ENCODE assay signal across 10 mouse cellular contexts in genomic region chr9:41374591-41375481, GRCm38 (mm10).
DNase-seq lines count a peak whose midpoint lies in the region; ATAC-seq and TF ChIP-seq lines count a peak whose summit lies in the region.
"Had no signal": no experiment of that assay in that cellular context is flagged by ENCODE, and none has a peak within 500 bp of the region (broad histone marks: within the 10 kb centered on the region; RNA-seq: fewer than 3 reads in every experiment).

No protein-coding gene starts in this region.

- H3K9ac ChIP-seq in intestine, embryonic 14.5 days (ENCODE audit: low read length), result no peak overlapping the region
- H3K9ac ChIP-seq in intestine, embryonic 15.5 days, result no peak overlapping the region
- 0 out of 2 replicates have a peak overlapping the region, but pooled peaks have one; percentile 21 for H3K9ac ChIP-seq in embryonic facial prominence, embryonic 14.5 days (ENCODE audit: low read depth, low read length)
- H3K9ac ChIP-seq in hindbrain, embryonic 16.5 days (ENCODE audit: low read depth, low read length), result peak overlapping the region; percentile 55
- H3K9ac ChIP-seq in neural tube, embryonic 12.5 days, result peak overlapping the region; percentile 38
- no peak overlapping the region for H3K9ac ChIP-seq in stomach, postnatal 0 days (ENCODE audit: low read length)

- H3K4me2 ChIP-seq in intestine, embryonic 14.5 days (ENCODE audit: low read length), result no peak overlapping the region
- no peak overlapping the region for H3K4me2 ChIP-seq in intestine, embryonic 15.5 days (replicated peaks)
- H3K4me2 ChIP-seq in embryonic facial prominence, embryonic 14.5 days (ENCODE audit: low read depth, low read length), result no peak overlapping the region
- H3K4me2 ChIP-seq in hindbrain, embryonic 16.5 days (ENCODE audit: low read length), result peak overlapping the region; percentile 29
- H3K4me2 ChIP-seq in neural tube, embryonic 12.5 days (replicated peaks), result peak overlapping the region; percentile 43
- H3K4me2 ChIP-seq in stomach, postnatal 0 days (replicated peaks; ENCODE audit: low read depth), result no peak overlapping the region

- TF ChIP-seq CTCF in stomach, postnatal 0 days (IDR thresholded peaks at IDR 0.05; ENCODE audit: low read depth), result no peak

- ATAC-seq in intestine, embryonic 14.5 days (replicated peaks; ENCODE audit: low FRiP score, low TSS enrichment, low read depth), result no peak
- ATAC-seq in intestine, embryonic 15.5 days, result no peak
- no peak for ATAC-seq in embryonic facial prominence, embryonic 14.5 days (ENCODE audit: low read depth)
- ATAC-seq in hindbrain, embryonic 16.5 days, result no peak
- no peak for ATAC-seq in neural tube, embryonic 12.5 days (ENCODE audit: low FRiP score, low read depth)
- no peak for ATAC-seq in stomach, postnatal 0 days (ENCODE audit: low FRiP score, low TSS enrichment)
- no peak for ATAC-seq in inflammation-experienced regulatory T-cells, adult 6 months

- no peaks in the 10 kb centered on the region for H3K27me3 ChIP-seq in intestine, embryonic 14.5 days (replicated peaks; ENCODE audit: control insufficient read depth, insufficient read depth, low read length)
- no peaks in the 10 kb centered on the region for H3K27me3 ChIP-seq in intestine, embryonic 15.5 days (replicated peaks)
- no peaks in the 10 kb centered on the region for H3K27me3 ChIP-seq in embryonic facial prominence, embryonic 14.5 days (replicated peaks; ENCODE audit: control insufficient read depth, insufficient read depth, low read length)
- H3K27me3 ChIP-seq in hindbrain, embryonic 16.5 days (replicated peaks; ENCODE audit: control insufficient read depth, insufficient read depth, low read length), result no peaks in the 10 kb centered on the region
- no peaks in the 10 kb centered on the region for H3K27me3 ChIP-seq in neural tube, embryonic 12.5 days (replicated peaks)
- H3K27me3 ChIP-seq in stomach, postnatal 0 days (ENCODE audit: control insufficient read depth, insufficient read depth, low read length), result no peaks in the 10 kb centered on the region

- H3K9me3 ChIP-seq in intestine, embryonic 14.5 days (ENCODE audit: control insufficient read depth, low read length), result no peaks in the 10 kb centered on the region
- H3K9me3 ChIP-seq in intestine, embryonic 15.5 days, result no peaks in the 10 kb centered on the region
- H3K9me3 ChIP-seq in embryonic facial prominence, embryonic 14.5 days (ENCODE audit: control insufficient read depth, low read length), result no peaks in the 10 kb centered on the region
- H3K9me3 ChIP-seq in hindbrain, embryonic 16.5 days (ENCODE audit: control insufficient read depth, low read length), result no peaks in the 10 kb centered on the region
- no peaks in the 10 kb centered on the region for H3K9me3 ChIP-seq in neural tube, embryonic 12.5 days
- no peaks in the 10 kb centered on the region for H3K9me3 ChIP-seq in stomach, postnatal 0 days (ENCODE audit: control insufficient read depth, low read length)
- H3K9me3 ChIP-seq: megakaryocyte, embryonic 14.5 days had no signal

- 39% methylated on average over 14 of the region's 14 CpGs for WGBS in intestine, embryonic 14.5 days
- 41% methylated on average over 14 of the region's 14 CpGs for WGBS in intestine, embryonic 15.5 days
- 44% methylated on average over 14 of the region's 14 CpGs for WGBS in embryonic facial prominence, embryonic 14.5 days
- 10% methylated on average over 14 of the region's 14 CpGs for WGBS in hindbrain, embryonic 16.5 days
- 18% methylated on average over 14 of the region's 14 CpGs for WGBS in neural tube, embryonic 12.5 days
- WGBS in stomach, postnatal 0 days, result 56% methylated on average over 14 of the region's 14 CpGs

- peak overlapping the region; percentile 62; the same call in 1 of the 2 replicates for H3K27ac ChIP-seq in intestine, embryonic 14.5 days (ENCODE audit: low read depth)
- H3K27ac ChIP-seq in intestine, embryonic 15.5 days, result no peak overlapping the region
- peak overlapping the region; percentile 90 for H3K27ac ChIP-seq in embryonic facial prominence, embryonic 14.5 days (replicated peaks; ENCODE audit: low read depth, low read length)
- peak overlapping the region; percentile 89 for H3K27ac ChIP-seq in hindbrain, embryonic 16.5 days (ENCODE audit: low read depth, low read length)
- peak overlapping the region; percentile 95 for H3K27ac ChIP-seq in neural tube, embryonic 12.5 days
- H3K27ac ChIP-seq in stomach, postnatal 0 days (replicated peaks), result no peak overlapping the region

- H3K4me1 ChIP-seq in intestine, embryonic 14.5 days (replicated peaks; ENCODE audit: control insufficient read depth, insufficient read depth, low read length), result peaks cover 40% of the 10 kb centered on the region
- H3K4me1 ChIP-seq in intestine, embryonic 15.5 days (replicated peaks), result peaks cover 13% of the 10 kb centered on the region
- peaks cover 55% of the 10 kb centered on the region for H3K4me1 ChIP-seq in embryonic facial prominence, embryonic 14.5 days (ENCODE audit: control insufficient read depth, insufficient read depth, low read length)
- peaks cover 23% of the 10 kb centered on the region for H3K4me1 ChIP-seq in hindbrain, embryonic 16.5 days (ENCODE audit: control insufficient read depth, insufficient read depth, low read depth, low read length)
- peaks cover 39% of the 10 kb centered on the region for H3K4me1 ChIP-seq in neural tube, embryonic 12.5 days
- H3K4me1 ChIP-seq in stomach, postnatal 0 days (replicated peaks; ENCODE audit: control insufficient read depth, insufficient read depth), result no peaks in the 10 kb centered on the region

- no peaks in the 10 kb centered on the region for H3K36me3 ChIP-seq in intestine, embryonic 14.5 days (ENCODE audit: control insufficient read depth, insufficient read depth, low read length)
- H3K36me3 ChIP-seq in intestine, embryonic 15.5 days, result no peaks in the 10 kb centered on the region
- no peaks in the 10 kb centered on the region for H3K36me3 ChIP-seq in embryonic facial prominence, embryonic 14.5 days (ENCODE audit: control insufficient read depth, insufficient read depth, low read length)
- no peaks in the 10 kb centered on the region for H3K36me3 ChIP-seq in hindbrain, embryonic 16.5 days (ENCODE audit: control insufficient read depth, insufficient read depth, low read length)
- H3K36me3 ChIP-seq in neural tube, embryonic 12.5 days, result no peaks in the 10 kb centered on the region
- no peaks in the 10 kb centered on the region for H3K36me3 ChIP-seq in stomach, postnatal 0 days (ENCODE audit: control insufficient read depth, insufficient read depth, low read length)

- TF ChIP-seq EP300 in stomach, postnatal 0 days (optimal IDR thresholded peaks at IDR 0.05), result no peak

- no peak for DNase-seq in intestine, embryonic 14.5 days (ENCODE audit: low spot score)
- DNase-seq in embryonic facial prominence, embryonic 14.5 days (ENCODE audit: low spot score), result no peak
- DNase-seq in stomach, postnatal 0 days (ENCODE audit: low spot score), result no peak
- no peak for DNase-seq in liver
- DNase-seq: cerebellum, adult 18-20 months had no signal

- no peak overlapping the region for H3K4me3 ChIP-seq in intestine, embryonic 14.5 days (ENCODE audit: low read depth, low read length)
- no peak overlapping the region for H3K4me3 ChIP-seq in intestine, embryonic 15.5 days (replicated peaks)
- H3K4me3 ChIP-seq in embryonic facial prominence, embryonic 14.5 days (ENCODE audit: low read depth, low read length), result no peak overlapping the region
- no peak overlapping the region for H3K4me3 ChIP-seq in hindbrain, embryonic 16.5 days (ENCODE audit: low read length)
- no peak overlapping the region for H3K4me3 ChIP-seq in neural tube, embryonic 12.5 days
- no peak overlapping the region for H3K4me3 ChIP-seq in stomach, postnatal 0 days (ENCODE audit: low read depth, low read length)
- H3K4me3 ChIP-seq: megakaryocyte, embryonic 14.5 days had no signal

Comparison
In these comparisons a context has a peak if more than half of its experiments do, and no peak if none do; other contexts are left out.
1. H3K27ac ChIP-seq: peak in intestine, embryonic 14.5 days (single experiment), embryonic facial prominence, embryonic 14.5 days (single experiment), hindbrain, embryonic 16.5 days (single experiment) and neural tube, embryonic 12.5 days (single experiment); none in intestine, embryonic 15.5 days (single experiment) and stomach, postnatal 0 days (single experiment).
2. H3K4me2 ChIP-seq: peak in hindbrain, embryonic 16.5 days (single experiment) and neural tube, embryonic 12.5 days (single experiment); none in intestine, embryonic 14.5 days (single experiment), intestine, embryonic 15.5 days (single experiment), embryonic facial prominence, embryonic 14.5 days (single experiment) and stomach, postnatal 0 days (single experiment).
3. H3K9ac ChIP-seq: peak in embryonic facial prominence, embryonic 14.5 days (single experiment), hindbrain, embryonic 16.5 days (single experiment) and neural tube, embryonic 12.5 days (single experiment); none in intestine, embryonic 14.5 days (single experiment), intestine, embryonic 15.5 days (single experiment) and stomach, postnatal 0 days (single experiment).